16 mouse cellular contexts compared by ENCODE assay signal in the genomic region with DNA sequence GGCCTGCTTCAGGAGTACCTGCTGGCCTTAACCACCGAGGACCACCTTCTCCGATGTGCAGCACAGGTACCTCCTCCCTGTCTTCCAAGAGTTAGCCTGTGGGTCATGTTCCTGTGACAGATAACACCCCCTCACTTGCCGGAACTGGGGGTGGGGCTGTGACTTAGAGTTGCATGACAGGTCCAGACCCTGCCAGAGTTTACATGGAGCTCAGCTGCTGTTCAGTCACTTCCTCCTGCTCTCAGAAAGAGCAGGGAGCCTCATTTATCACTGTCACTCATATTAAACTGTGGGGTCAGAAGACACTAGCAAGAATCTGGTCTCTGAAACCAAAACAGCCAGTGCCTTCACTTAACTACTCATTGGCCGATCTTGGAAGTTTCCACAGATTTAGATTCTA. TPM values are rescaled to one million over a fixed set of nuclear protein-coding genes. Genes with fewer than 3 reads are reported as not detected.
DNase-seq lines count a peak whose midpoint lies in the region; ATAC-seq lines count a peak whose summit lies in the region.
"Had no signal": no experiment of that assay in that cellular context is flagged by ENCODE, and none has a peak within 500 bp of the region (broad histone marks: within the 10 kb centered on the region; RNA-seq: fewer than 3 reads in every experiment).

No protein-coding gene starts in this region.

- H3K9me3 ChIP-seq in kidney, embryonic 14.5 days (ENCODE audit: control insufficient read depth, low read length), result no peaks in the 10 kb centered on the region
- no peaks in the 10 kb centered on the region for H3K9me3 ChIP-seq in stomach, embryonic 15.5 days
- H3K9me3 ChIP-seq: forebrain, embryonic 15.5 days; midbrain, embryonic 13.5 days had no signal

- peaks cover 29% of the 10 kb centered on the region; the same call in 1 of the 2 replicates for H3K36me3 ChIP-seq in kidney, embryonic 14.5 days (ENCODE audit: control insufficient read depth, insufficient read depth, low read length)
- peaks cover 10% of the 10 kb centered on the region; the same call in 1 of the 2 replicates for H3K36me3 ChIP-seq in stomach, embryonic 15.5 days

- H3K4me3 ChIP-seq in kidney, embryonic 14.5 days (ENCODE audit: low read length), result no peak overlapping the region
- H3K4me3 ChIP-seq in stomach, embryonic 15.5 days (replicated peaks), result no peak overlapping the region
- H3K4me3 ChIP-seq: forebrain, embryonic 15.5 days; midbrain, embryonic 13.5 days had no signal

- DNase-seq in kidney, adult 18-20 months, result no peak
- peak; percentile 12 for DNase-seq in embryo, embryonic 11 days
- peak; percentile 42 to 62 for DNase-seq in kidney, postnatal 25 days
- DNase-seq in cerebellum, adult 9-10 months, result no peak
- no peak for DNase-seq in gastrocnemius, postnatal 4 days (ENCODE audit: low spot score in 2 of 2)
- DNase-seq: adrenal gland, adult 2 months; cerebellum, adult 9-11 months; gastrocnemius, postnatal 10 days; liver, postnatal 0 days had no signal

- H3K4me2 ChIP-seq in kidney, embryonic 14.5 days (replicated peaks; ENCODE audit: low read depth, low read length), result no peak overlapping the region
- no peak overlapping the region for H3K4me2 ChIP-seq in stomach, embryonic 15.5 days
- H3K4me2 ChIP-seq: forebrain, embryonic 15.5 days; midbrain, embryonic 13.5 days had no signal

- H3K4me1 ChIP-seq in kidney, embryonic 14.5 days (ENCODE audit: control insufficient read depth, insufficient read depth, low read length), result peaks cover 5% of the 10 kb centered on the region; the same call in 1 of the 2 replicates
- peaks cover 33% of the 10 kb centered on the region for H3K4me1 ChIP-seq in stomach, embryonic 15.5 days
- H3K4me1 ChIP-seq: forebrain, embryonic 15.5 days; midbrain, embryonic 13.5 days had no signal

- peak; percentile 53 for ATAC-seq in kidney, embryonic 14.5 days (ENCODE audit: low FRiP score, low TSS enrichment)
- no peak for ATAC-seq in stomach, embryonic 15.5 days (ENCODE audit: insufficient read depth, low FRiP score, low read depth)
- ATAC-seq: CD4-positive, CD25-positive, alpha-beta regulatory T cell, adult 4 months; forebrain, embryonic 15.5 days; hindbrain, embryonic 16.5 days; liver, postnatal 0 days; midbrain, embryonic 13.5 days; Patski had no signal

- no peaks in the 10 kb centered on the region for H3K27me3 ChIP-seq in kidney, embryonic 14.5 days (ENCODE audit: control insufficient read depth, insufficient read depth, low read length)
- H3K27me3 ChIP-seq in stomach, embryonic 15.5 days (replicated peaks), result no peaks in the 10 kb centered on the region
- H3K27me3 ChIP-seq: forebrain, embryonic 15.5 days; midbrain, embryonic 13.5 days; Patski had no signal

- H3K27ac ChIP-seq in kidney, embryonic 14.5 days (ENCODE audit: low read depth, low read length), result no peak overlapping the region
- peak overlapping the region; percentile 49; the same call in 1 of the 2 replicates for H3K27ac ChIP-seq in stomach, embryonic 15.5 days
- H3K27ac ChIP-seq: forebrain, embryonic 15.5 days; midbrain, embryonic 13.5 days had no signal

- 39% methylated on average over 4 of the region's 4 CpGs for WGBS in kidney, embryonic 14.5 days
- WGBS in stomach, embryonic 15.5 days, result 14% methylated on average over 4 of the region's 4 CpGs

- no peak overlapping the region for H3K9ac ChIP-seq in kidney, embryonic 14.5 days (ENCODE audit: low read depth, low read length)
- no peak overlapping the region for H3K9ac ChIP-seq in stomach, embryonic 15.5 days
- H3K9ac ChIP-seq: forebrain, embryonic 15.5 days; liver, postnatal 0 days; midbrain, embryonic 13.5 days had no signal

RNA-seq across cellular contexts. Expression of a gene that starts 37.9 kb away (rescaled TPM):
- polyA plus RNA-seq in kidney, embryonic 14.5 days (2014; fragmentation: Nextera tagmentation; extraction: Ambion mirVana), result 1.3 and 2.2 TPM in 2 replicates
- polyA plus RNA-seq in stomach, embryonic 15.5 days (2015; fragmentation: Nextera tagmentation; extraction: Ambion mirVana), result 18.9 and 20.6 TPM in 2 replicates
- 10 to 100 TPM; 19.0 to 24.8 TPM for total RNA-seq in gastrocnemius, postnatal 4 days (2021)

Comparison
In these comparisons a context has a peak if more than half of its experiments do, and no peak if none do; other contexts are left out.
1. DNase-seq: peak in embryo, embryonic 11 days (single experiment) and kidney, postnatal 25 days (2 of 2); none in kidney, adult 18-20 months (single experiment), cerebellum, adult 9-10 months (single experiment) and gastrocnemius, postnatal 4 days (0 of 2).